Mouse (Mus musculus) lung, postnatal 0 days (tissue): Measurements from ENCODE around the gene S1pr1. TPM values are rescaled to one million over a fixed set of nuclear protein-coding genes. Genes with fewer than 3 reads are reported as not detected.

Source experiments
- ATAC-seq: fragments of 200-750 bp; cut with Nextera tagmentation; 2 replicates; pipeline ENCODE4 v1.8.0; 2017; ENCODE audit warnings: moderate library complexity
- DNase-seq: peaks from one replicate; pipeline ENCODE4 v3.0.0-alpha.2; 2016; ENCODE audit warnings: low spot score
- H3K27ac ChIP-seq: fragments of 300-500 bp; sonication (generic); 2 replicates; pipeline ENCODE4 v1.5.1; 2014; ENCODE audit warnings: antibody characterized with exemption, mild to moderate bottlenecking, low read length, mixed read lengths
- H3K27me3 ChIP-seq: fragments of 300-500 bp; sonication (generic); replicated peaks from 2 replicates; pipeline ENCODE4 v1.6.1; 2014; ENCODE audit warnings: low read length, mixed read lengths; ENCODE audit not compliant: insufficient read depth
- H3K36me3 ChIP-seq: fragments of 300-500 bp; sonication (generic); 2 replicates; pipeline ENCODE4 v1.6.1; 2014; ENCODE audit warnings: low read length, mixed read lengths; ENCODE audit not compliant: insufficient read depth
- H3K4me1 ChIP-seq: fragments of 300-500 bp; sonication (generic); 2 replicates; pipeline ENCODE4 v1.6.1; 2014; ENCODE audit warnings: antibody characterized with exemption, low read depth, low read length, mixed read lengths; ENCODE audit not compliant: insufficient read depth
- H3K4me2 ChIP-seq: fragments of 300-500 bp; sonication (generic); replicated peaks from 2 replicates; pipeline ENCODE4 v1.6.1; 2014; ENCODE audit warnings: low read depth, mild to moderate bottlenecking, low read length, moderate library complexity, mixed read lengths
- H3K4me3 ChIP-seq: fragments of 300-500 bp; sonication (generic); 2 replicates; pipeline ENCODE4 v1.5.1; 2014; ENCODE audit warnings: low read depth, low read length
- H3K9ac ChIP-seq: fragments of 300-500 bp; sonication (generic); replicated peaks from 2 replicates; pipeline ENCODE4 v1.6.1; 2014; ENCODE audit warnings: low read depth, mild to moderate bottlenecking
- H3K9me3 ChIP-seq: fragments of 300-500 bp; sonication (generic); 2 replicates; pipeline ENCODE4 v1.6.1; 2016; ENCODE audit warnings: low read length, mixed read lengths
- CTCF ChIP-seq: IDR thresholded peaks from 2 replicates; pipeline ENCODE4 v1.5.1; 2016; ENCODE audit warnings: antibody characterized with exemption, mild to moderate bottlenecking
- EP300 ChIP-seq: IDR thresholded peaks from 2 replicates; pipeline ENCODE4 v1.6.1; 2016; ENCODE audit warnings: antibody characterized with exemption, mild to moderate bottlenecking, control low read depth
- WGBS: fragments of 180-500 bp; shearing (Covaris S2); extraction: QIAGEN DNeasy Blood & Tissue Kit; methylation state at CpG from one replicate; pipeline ENCODE4 v1.1.7; 2014; 5-methylcytosine and 5-hydroxymethylcytosine counted together
- polyA plus RNA-seq: library from polyadenylated mRNA; unstranded; fragments of >200 nt; fragmentation: Nextera tagmentation; extraction: Ambion mirVana; gene quantifications from 2 replicates; pipeline ENCODE4 v1.2.1, GENCODE M21; 2015

The S1pr1 gene
- polyA plus RNA-seq, 1 experiment from 2014 or later: 100 TPM

DNA sequence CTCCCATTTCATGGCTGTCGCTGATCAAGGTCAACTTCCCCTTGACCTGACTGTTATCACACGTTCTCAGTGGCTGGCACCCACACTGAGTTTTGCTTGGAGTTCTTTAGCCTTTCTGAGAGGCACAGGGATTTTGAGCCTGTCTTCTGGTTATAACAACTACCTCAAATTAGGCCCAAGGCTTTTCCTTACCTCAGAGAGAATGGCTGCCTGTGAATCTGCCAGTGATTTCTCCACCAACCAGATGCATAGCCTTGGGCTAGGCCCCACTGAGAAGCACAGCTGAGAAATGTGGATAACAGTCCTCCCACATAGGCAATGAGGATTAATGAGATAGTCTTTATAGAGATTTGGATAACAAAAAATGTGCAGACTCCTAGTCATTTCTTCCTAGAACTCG, 50.4 kb downstream of the S1pr1 start:
- TF ChIP-seq EP300 (no peak), CTCF (no peak)
- no peak overlapping the region for H3K4me2 ChIP-seq
- no peaks in the 10 kb centered on the region for H3K4me1 ChIP-seq

DNA sequence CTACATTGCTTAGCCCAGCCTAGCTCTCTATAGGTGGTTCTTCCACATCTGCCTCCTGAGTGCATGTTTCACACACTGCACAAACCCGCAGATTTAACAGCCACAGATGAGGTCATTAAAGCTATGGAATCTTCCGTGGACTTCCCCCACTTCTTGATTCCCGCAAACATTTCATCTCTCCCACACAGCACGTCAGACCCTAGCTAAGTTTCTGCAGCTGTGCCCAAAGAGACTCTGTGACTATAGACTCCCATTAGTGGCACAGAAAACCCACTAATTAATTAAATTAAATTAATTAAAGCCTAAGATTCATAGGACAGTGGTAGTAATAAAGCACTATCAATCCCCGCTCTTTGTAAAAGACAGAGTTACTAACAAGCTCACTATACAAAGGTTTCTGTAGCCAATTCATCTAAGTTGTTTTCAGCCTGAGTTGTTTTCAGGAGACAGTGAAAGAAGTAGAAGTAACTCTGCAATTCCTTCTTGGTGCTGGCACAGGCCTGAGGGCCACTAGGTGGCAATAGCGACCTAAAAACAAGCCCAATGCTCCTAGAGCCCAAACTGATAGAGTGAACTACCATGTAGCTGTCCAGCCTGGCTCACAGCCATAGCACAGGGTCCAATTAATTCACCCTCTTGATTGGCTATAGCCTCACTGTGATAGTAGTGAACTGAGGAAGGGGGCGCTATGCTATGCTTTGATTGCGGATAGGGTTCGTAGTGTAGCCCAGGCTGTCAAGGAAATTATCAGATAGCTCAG, 54.0 kb downstream of the S1pr1 start:
- peak; percentile 91 for TF ChIP-seq CTCF
- no peak for TF ChIP-seq EP300
- H3K36me3 ChIP-seq: no peaks in the 10 kb centered on the region

More for the DNA sequence above, 50.4 kb downstream of the S1pr1 start:
- Histone ChIP-seq H3K36me3 (no peaks in the 10 kb centered on the region), H3K4me3 (no peak overlapping the region), H3K27me3 (no peaks in the 10 kb centered on the region), H3K27ac (no peak overlapping the region), H3K9ac (no peak overlapping the region), H3K9me3 (no peaks in the 10 kb centered on the region)
- no peak for DNase-seq
- WGBS: 55% methylated on average over 3 of the region's 3 CpGs
- no peak for ATAC-seq

More for the DNA sequence above, 54.0 kb downstream of the S1pr1 start:
- Histone ChIP-seq H3K9ac (no peak overlapping the region), H3K9me3 (no peaks in the 10 kb centered on the region), H3K27me3 (no peaks in the 10 kb centered on the region), H3K4me2 (no peak overlapping the region), H3K4me3 (no peak overlapping the region), H3K4me1 (no peaks in the 10 kb centered on the region), H3K27ac (no peak overlapping the region)
- peak; percentile 77 for ATAC-seq
- 49% methylated on average over 9 of the region's 9 CpGs for WGBS
- DNase-seq: peak; percentile 85

Other genes starting within 250 kb of the S1pr1 start
- gene Dph5, start 172.8 kb upstream of the S1pr1 start, polyA plus RNA-seq: 12.6 and 12.7 TPM in 2 replicates